Mouse (Mus musculus): Measurements from ENCODE around the gene Ptprb. TPM values are rescaled to one million over a fixed set of nuclear protein-coding genes. Genes with fewer than 3 reads are reported as not detected.

Gene Ptprb
- polyA plus RNA-seq, 1 experiment from 2014 or later, result 2.2 TPM

GRCm38 (mm10) chr10:116301258-116301657 lies 25.9 kb downstream of the Ptprb start:
- Histone ChIP-seq H3K36me3 (ENCODE audit: poor library complexity, severe bottlenecking) (no peaks in the 10 kb centered on the region), H3K27me3 (peaks cover 30% of the 10 kb centered on the region), H3K9ac (peak overlapping the region; percentile 58), H3K4me3 (peak overlapping the region; percentile 47), H3K4me2 (peak overlapping the region; percentile 94), H3K27ac (no peak overlapping the region), H3K9me3 (replicated peaks) (no peaks in the 10 kb centered on the region), H3K4me1 (peaks cover 9% of the 10 kb centered on the region)
- peak; percentile 63; the same call in 1 of the 2 replicates for ATAC-seq
- WGBS, result under 1% methylated on average over 36 of the region's 36 CpGs

- Histone ChIP-seq H3K4me3 (no peak overlapping the region), H3K4me2 (no peak overlapping the region), H3K9me3 (replicated peaks) (no peaks in the 10 kb centered on the region), H3K36me3 (ENCODE audit: poor library complexity, severe bottlenecking) (no peaks in the 10 kb centered on the region), H3K27me3 (peaks cover 29% of the 10 kb centered on the region), H3K9ac (no peak overlapping the region), H3K4me1 (peaks cover 9% of the 10 kb centered on the region), H3K27ac (no peak overlapping the region)
- ATAC-seq, result no peak
- WGBS, result 94% methylated on average over 4 of the region's 4 CpGs
Measured at GRCm38 (mm10) chr10:116304355-116304754, 29.0 kb downstream of the Ptprb start.

GRCm38 (mm10) chr10:116309460-116309859 lies 34.1 kb downstream of the Ptprb start:
- Histone ChIP-seq H3K4me2 (no peak overlapping the region), H3K4me3 (no peak overlapping the region), H3K27me3 (no peaks in the 10 kb centered on the region), H3K27ac (no peak overlapping the region), H3K36me3 (ENCODE audit: poor library complexity, severe bottlenecking) (no peaks in the 10 kb centered on the region), H3K9me3 (replicated peaks) (no peaks in the 10 kb centered on the region), H3K4me1 (no peaks in the 10 kb centered on the region), H3K9ac (no peak overlapping the region)
- ATAC-seq, result no peak
- 83% methylated on average over 2 of the region's 2 CpGs for WGBS

- no peaks in the 10 kb centered on the region for H3K9me3 ChIP-seq (replicated peaks)
- H3K4me3 ChIP-seq, result no peak overlapping the region
- H3K36me3 ChIP-seq (ENCODE audit: poor library complexity, severe bottlenecking), result no peaks in the 10 kb centered on the region
- no peak overlapping the region for H3K27ac ChIP-seq
- H3K4me2 ChIP-seq, result no peak overlapping the region
- ATAC-seq, result no peak
- H3K27me3 ChIP-seq, result no peaks in the 10 kb centered on the region
- whole genome bisulfite sequencing, result 40% methylated on average over 11 of the region's 11 CpGs
- no peak overlapping the region for H3K9ac ChIP-seq
- H3K4me1 ChIP-seq, result no peaks in the 10 kb centered on the region
Measured at GRCm38 (mm10) chr10:116310516-116311210, 35.3 kb downstream of the Ptprb start.

- H3K27me3 ChIP-seq, result no peaks in the 10 kb centered on the region
- 22% methylated on average over 12 of the region's 12 CpGs for WGBS
- H3K4me2 ChIP-seq, result no peak overlapping the region
- no peaks in the 10 kb centered on the region for H3K36me3 ChIP-seq (ENCODE audit: poor library complexity, severe bottlenecking)
- H3K4me3 ChIP-seq, result no peak overlapping the region
- no peaks in the 10 kb centered on the region for H3K4me1 ChIP-seq
- H3K9ac ChIP-seq, result no peak overlapping the region
- no peak overlapping the region for H3K27ac ChIP-seq
- ATAC-seq, result peak; percentile 71; the same call in 1 of the 2 replicates
- H3K9me3 ChIP-seq (replicated peaks), result no peaks in the 10 kb centered on the region
Measured at GRCm38 (mm10) chr10:116319246-116319645, 43.9 kb downstream of the Ptprb start.

- Histone ChIP-seq H3K4me3 (no peak overlapping the region), H3K27me3 (no peaks in the 10 kb centered on the region), H3K36me3 (ENCODE audit: poor library complexity, severe bottlenecking) (no peaks in the 10 kb centered on the region), H3K4me1 (peaks cover 3% of the 10 kb centered on the region; the same call in 1 of the 2 replicates), H3K27ac (no peak overlapping the region), H3K9ac (no peak overlapping the region), H3K9me3 (replicated peaks) (no peaks in the 10 kb centered on the region), H3K4me2 (no peak overlapping the region)
- WGBS, result 7% methylated on average over 5 of the region's 5 CpGs
- no peak for ATAC-seq
Measured at GRCm38 (mm10) chr10:116329086-116329485, 53.8 kb downstream of the Ptprb start.

- peaks cover 3% of the 10 kb centered on the region; the same call in 1 of the 2 replicates for H3K4me1 ChIP-seq
- no peaks in the 10 kb centered on the region for H3K9me3 ChIP-seq (replicated peaks)
- peak; percentile 51; the same call in 1 of the 2 replicates for ATAC-seq
- peak overlapping the region; percentile 12; the same call in 1 of the 2 replicates for H3K4me3 ChIP-seq
- peak overlapping the region; percentile 49 for H3K4me2 ChIP-seq
- H3K36me3 ChIP-seq (ENCODE audit: poor library complexity, severe bottlenecking), result no peaks in the 10 kb centered on the region
- no peaks in the 10 kb centered on the region for H3K27me3 ChIP-seq
- WGBS, result 16% methylated on average over 5 of the region's 5 CpGs
- no peak overlapping the region for H3K27ac ChIP-seq
- H3K9ac ChIP-seq, result no peak overlapping the region
Measured at GRCm38 (mm10) chr10:116330458-116330857, 55.1 kb downstream of the Ptprb start.

GRCm38 (mm10) chr10:116330961-116331510 lies 55.7 kb downstream of the Ptprb start:
- Histone ChIP-seq H3K9ac (no peak overlapping the region), H3K36me3 (ENCODE audit: poor library complexity, severe bottlenecking) (no peaks in the 10 kb centered on the region)
- ATAC-seq, result no peak

GRCm38 (mm10) chr10:116333666-116334065 lies 58.3 kb downstream of the Ptprb start:
- Histone ChIP-seq H3K27ac (no peak overlapping the region), H3K4me1 (peaks cover 3% of the 10 kb centered on the region; the same call in 1 of the 2 replicates), H3K4me2 (no peak overlapping the region), H3K27me3 (no peaks in the 10 kb centered on the region), H3K9me3 (replicated peaks) (no peaks in the 10 kb centered on the region), H3K9ac (no peak overlapping the region), H3K4me3 (no peak overlapping the region), H3K36me3 (ENCODE audit: poor library complexity, severe bottlenecking) (no peaks in the 10 kb centered on the region)
- 50% methylated on average over 16 of the region's 16 CpGs for WGBS
- no peak for ATAC-seq

More at GRCm38 (mm10) chr10:116330961-116331510, 55.7 kb downstream of the Ptprb start:
- 16% methylated on average over 23 of the region's 23 CpGs for WGBS
- Histone ChIP-seq H3K27ac (no peak overlapping the region), H3K27me3 (no peaks in the 10 kb centered on the region), H3K4me1 (peaks cover 3% of the 10 kb centered on the region; the same call in 1 of the 2 replicates), H3K9me3 (replicated peaks) (no peaks in the 10 kb centered on the region), H3K4me3 (peak overlapping the region; percentile 12; the same call in 1 of the 2 replicates), H3K4me2 (peak overlapping the region; percentile 49)

GRCm38 (mm10) chr10:116334120-116334519 lies 58.8 kb downstream of the Ptprb start:
- no peak overlapping the region for H3K27ac ChIP-seq
- 91% methylated on average over 7 of the region's 7 CpGs for WGBS
- H3K4me2 ChIP-seq, result no peak overlapping the region
- H3K36me3 ChIP-seq (ENCODE audit: poor library complexity, severe bottlenecking), result no peaks in the 10 kb centered on the region
- H3K4me1 ChIP-seq, result peaks cover 3% of the 10 kb centered on the region; the same call in 1 of the 2 replicates
- H3K27me3 ChIP-seq, result no peaks in the 10 kb centered on the region
- ATAC-seq, result no peak
- no peaks in the 10 kb centered on the region for H3K9me3 ChIP-seq (replicated peaks)
- H3K4me3 ChIP-seq, result no peak overlapping the region
- no peak overlapping the region for H3K9ac ChIP-seq

GRCm38 (mm10) chr10:116335328-116335727 lies 60.0 kb downstream of the Ptprb start:
- no peak overlapping the region for H3K4me2 ChIP-seq
- H3K27me3 ChIP-seq, result no peaks in the 10 kb centered on the region
- 91% methylated on average over 7 of the region's 7 CpGs for WGBS
- peaks cover 3% of the 10 kb centered on the region; the same call in 1 of the 2 replicates for H3K4me1 ChIP-seq
- no peaks in the 10 kb centered on the region for H3K36me3 ChIP-seq (ENCODE audit: poor library complexity, severe bottlenecking)
- ATAC-seq, result no peak
- no peak overlapping the region for H3K27ac ChIP-seq
- no peak overlapping the region for H3K4me3 ChIP-seq
- H3K9ac ChIP-seq, result no peak overlapping the region
- no peaks in the 10 kb centered on the region for H3K9me3 ChIP-seq (replicated peaks)

GRCm38 (mm10) chr10:116341194-116341593 lies 65.9 kb downstream of the Ptprb start:
- H3K4me3 ChIP-seq, result no peak overlapping the region

More at GRCm38 (mm10) chr10:116341194-116341593, 65.9 kb downstream of the Ptprb start:
- WGBS, result 86% methylated on average over 12 of the region's 12 CpGs
- H3K36me3 ChIP-seq (ENCODE audit: poor library complexity, severe bottlenecking), result no peaks in the 10 kb centered on the region
- no peaks in the 10 kb centered on the region for H3K9me3 ChIP-seq (replicated peaks)
- H3K4me2 ChIP-seq, result no peak overlapping the region
- no peak overlapping the region for H3K27ac ChIP-seq
- H3K27me3 ChIP-seq, result no peaks in the 10 kb centered on the region
- H3K4me1 ChIP-seq, result no peaks in the 10 kb centered on the region
- ATAC-seq, result no peak
- no peak overlapping the region for H3K9ac ChIP-seq

All from forebrain, embryonic 13.5 days (tissue).